Mouse (Mus musculus): Measurements from ENCODE around the gene Dbx2. TPM values are rescaled to one million over a fixed set of nuclear protein-coding genes. Genes with fewer than 3 reads are reported as not detected.

The Dbx2 gene
- polyA plus RNA-seq, 1 experiment from 2014 or later: not detected

DNA sequence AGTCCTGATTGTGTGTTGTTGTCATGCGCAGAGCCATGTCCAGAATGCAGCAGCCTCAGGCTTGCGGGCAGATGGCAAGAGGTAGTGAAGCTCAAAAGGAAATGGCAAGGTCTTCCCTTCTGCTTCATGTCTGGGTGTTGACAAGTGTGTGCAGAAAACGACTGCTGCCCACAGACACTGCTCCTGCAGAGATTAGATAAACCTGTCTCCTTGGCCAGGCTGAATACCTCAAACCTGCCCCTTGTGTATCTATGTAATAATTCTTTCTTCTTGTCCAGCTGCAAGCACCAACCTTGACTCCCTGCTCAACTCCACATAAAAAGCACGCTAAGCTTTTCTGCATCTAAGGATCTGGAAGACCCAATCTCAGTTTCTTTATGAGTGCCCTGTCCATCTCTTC, 19.9 kb upstream of the Dbx2 start:
- H3K36me3 ChIP-seq (ENCODE audit: insufficient read depth): no peaks in the 10 kb centered on the region
- no peaks in the 10 kb centered on the region for H3K4me1 ChIP-seq (ENCODE audit: insufficient read depth)
- DNase-seq (no peak), ATAC-seq (ENCODE audit: insufficient read depth) (no peak)
- H3K4me3 ChIP-seq (ENCODE audit: low read depth, low read length): no peak overlapping the region
- H3K27ac ChIP-seq (ENCODE audit: low read depth): no peak overlapping the region
- TF ChIP-seq CTCF (IDR thresholded peaks at IDR 0.05; ENCODE audit: low read depth): no peak
- WGBS: 67% methylated on average over 4 of the region's 4 CpGs
- no peaks in the 10 kb centered on the region for H3K9me3 ChIP-seq (ENCODE audit: low read depth, low read length)
- H3K9ac ChIP-seq: no peak overlapping the region
- H3K27me3 ChIP-seq (ENCODE audit: insufficient read depth, low read length): no peaks in the 10 kb centered on the region
- H3K4me2 ChIP-seq: no peak overlapping the region

DNA sequence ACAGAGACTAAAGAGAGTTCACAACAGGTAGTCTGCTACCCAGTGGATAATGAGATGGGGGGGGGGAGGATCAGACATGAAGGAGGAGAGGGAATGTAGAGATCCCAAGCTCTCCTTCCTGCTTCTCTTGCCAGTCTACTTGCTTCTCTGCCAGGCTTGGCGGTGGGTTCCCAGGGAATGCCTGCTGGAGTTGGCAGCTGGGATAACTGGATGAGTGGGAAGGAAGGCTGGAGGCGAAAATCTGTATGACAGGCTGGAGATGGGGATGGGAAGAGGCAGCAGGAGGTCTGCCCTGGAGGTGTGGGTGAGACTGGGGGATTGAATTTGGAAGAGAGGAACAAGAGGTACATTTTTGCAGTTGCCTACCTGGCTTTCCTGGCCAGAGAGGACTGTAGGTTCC, 19.4 kb upstream of the Dbx2 start:
- 73% methylated on average over 2 of the region's 2 CpGs for WGBS
- DNase-seq: no peak
- H3K4me1 ChIP-seq (ENCODE audit: insufficient read depth): no peaks in the 10 kb centered on the region

GRCm38 (mm10) chr15:95667209-95667608, 11.4 kb upstream of the Dbx2 start:
- TF ChIP-seq CTCF (IDR thresholded peaks at IDR 0.05; ENCODE audit: low read depth): no peak
- no peaks in the 10 kb centered on the region for H3K9me3 ChIP-seq (ENCODE audit: low read depth, low read length)
- H3K4me1 ChIP-seq (ENCODE audit: insufficient read depth): no peaks in the 10 kb centered on the region
- no peak overlapping the region for H3K4me3 ChIP-seq (ENCODE audit: low read depth, low read length)
- ATAC-seq (ENCODE audit: insufficient read depth) (no peak), DNase-seq (no peak)
- H3K4me2 ChIP-seq: no peak overlapping the region
- no peak overlapping the region for H3K27ac ChIP-seq (ENCODE audit: low read depth)
- H3K36me3 ChIP-seq (ENCODE audit: insufficient read depth): no peaks in the 10 kb centered on the region
- 35% methylated on average over 8 of the region's 8 CpGs for WGBS
- no peak overlapping the region for H3K9ac ChIP-seq
- no peaks in the 10 kb centered on the region for H3K27me3 ChIP-seq (ENCODE audit: insufficient read depth, low read length)

More for the DNA sequence above, 19.4 kb upstream of the Dbx2 start:
- Histone ChIP-seq H3K27me3 (ENCODE audit: insufficient read depth, low read length) (no peaks in the 10 kb centered on the region), H3K4me3 (ENCODE audit: low read depth, low read length) (no peak overlapping the region), H3K36me3 (ENCODE audit: insufficient read depth) (no peaks in the 10 kb centered on the region), H3K9me3 (ENCODE audit: low read depth, low read length) (no peaks in the 10 kb centered on the region), H3K27ac (ENCODE audit: low read depth) (no peak overlapping the region), H3K4me2 (no peak overlapping the region), H3K9ac (no peak overlapping the region)
- no peak for ATAC-seq (ENCODE audit: insufficient read depth)
- no peak for TF ChIP-seq CTCF (IDR thresholded peaks at IDR 0.05; ENCODE audit: low read depth)

- no peak for TF ChIP-seq CTCF (IDR thresholded peaks at IDR 0.05; ENCODE audit: low read depth)
- Histone ChIP-seq H3K9ac (no peak overlapping the region), H3K4me3 (ENCODE audit: low read depth, low read length) (no peak overlapping the region), H3K36me3 (ENCODE audit: insufficient read depth) (no peaks in the 10 kb centered on the region), H3K4me1 (ENCODE audit: insufficient read depth) (no peaks in the 10 kb centered on the region), H3K27me3 (ENCODE audit: insufficient read depth, low read length) (no peaks in the 10 kb centered on the region), H3K27ac (ENCODE audit: low read depth) (no peak overlapping the region), H3K4me2 (no peak overlapping the region), H3K9me3 (ENCODE audit: low read depth, low read length) (no peaks in the 10 kb centered on the region)
- WGBS: 85% methylated on average over 4 of the region's 4 CpGs
- DNase-seq (no peak), ATAC-seq (ENCODE audit: insufficient read depth) (no peak)
Measured at GRCm38 (mm10) chr15:95665002-95665401, 9.2 kb upstream of the Dbx2 start.

DNA sequence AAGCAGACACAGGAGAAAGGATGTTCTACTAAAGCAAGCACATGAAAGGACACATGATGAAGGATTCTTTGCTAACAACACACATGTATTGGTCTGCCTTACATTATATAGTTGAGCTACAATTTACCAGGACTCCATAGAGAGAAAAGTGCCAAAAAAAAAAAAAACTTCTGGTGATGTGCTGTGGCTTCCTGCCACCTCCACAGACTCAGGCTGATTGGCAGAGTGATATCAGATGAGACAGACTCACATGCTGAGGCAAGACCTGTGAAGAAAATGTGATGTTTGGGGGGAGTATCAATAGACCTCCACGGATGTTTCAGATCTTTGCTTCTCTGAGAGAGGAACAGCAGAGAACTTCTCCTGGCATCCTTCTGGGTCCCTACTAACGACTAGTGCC, 6.0 kb upstream of the Dbx2 start:
- TF ChIP-seq CTCF (IDR thresholded peaks at IDR 0.05; ENCODE audit: low read depth): no peak
- no peaks in the 10 kb centered on the region for H3K27me3 ChIP-seq (ENCODE audit: insufficient read depth, low read length)
- no peak overlapping the region for H3K27ac ChIP-seq (ENCODE audit: low read depth)
- no peaks in the 10 kb centered on the region for H3K36me3 ChIP-seq (ENCODE audit: insufficient read depth)
- no peak overlapping the region for H3K9ac ChIP-seq
- no peak for DNase-seq
- H3K4me3 ChIP-seq (ENCODE audit: low read depth, low read length): no peak overlapping the region
- no peaks in the 10 kb centered on the region for H3K4me1 ChIP-seq (ENCODE audit: insufficient read depth)
- H3K9me3 ChIP-seq (ENCODE audit: low read depth, low read length): no peaks in the 10 kb centered on the region
- WGBS: 68% methylated on average over 2 of the region's 2 CpGs
- no peak for ATAC-seq (ENCODE audit: insufficient read depth)
- H3K4me2 ChIP-seq: no peak overlapping the region

DNA sequence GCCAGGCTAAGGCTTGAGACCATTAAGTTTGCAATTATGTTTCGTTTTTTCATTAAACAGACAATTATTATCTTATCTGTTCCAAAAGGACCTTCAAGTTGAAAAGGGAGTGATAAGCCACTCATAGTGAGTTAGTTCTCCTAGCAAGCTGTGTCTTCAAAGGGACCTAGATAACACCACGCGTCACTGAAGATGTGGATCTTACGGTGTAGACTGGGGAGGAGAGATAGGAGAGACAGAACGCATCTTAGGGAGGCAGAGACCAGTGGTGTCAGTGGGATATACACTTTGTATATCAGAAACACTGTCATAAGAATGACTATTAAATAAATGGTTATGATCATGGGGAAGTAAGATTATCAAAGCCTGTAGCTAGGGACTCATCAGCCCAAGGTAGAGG, 4.6 kb upstream of the Dbx2 start:
- Histone ChIP-seq H3K27ac (ENCODE audit: low read depth) (no peak overlapping the region), H3K27me3 (ENCODE audit: insufficient read depth, low read length) (peaks cover under 1% of the 10 kb centered on the region), H3K9me3 (ENCODE audit: low read depth, low read length) (no peaks in the 10 kb centered on the region), H3K36me3 (ENCODE audit: insufficient read depth) (no peaks in the 10 kb centered on the region), H3K4me3 (ENCODE audit: low read depth, low read length) (no peak overlapping the region), H3K9ac (no peak overlapping the region), H3K4me2 (no peak overlapping the region), H3K4me1 (ENCODE audit: insufficient read depth) (no peaks in the 10 kb centered on the region)
- DNase-seq: no peak
- no peak for ATAC-seq (ENCODE audit: insufficient read depth)
- no peak for TF ChIP-seq CTCF (IDR thresholded peaks at IDR 0.05; ENCODE audit: low read depth)
- WGBS: 52% methylated on average over 5 of the region's 5 CpGs

GRCm38 (mm10) chr15:95654211-95654897, 1.4 kb downstream of the Dbx2 start:
- H3K4me3 ChIP-seq (ENCODE audit: low read depth, low read length): peak overlapping the region; percentile 30
- no peak for TF ChIP-seq CTCF (IDR thresholded peaks at IDR 0.05; ENCODE audit: low read depth)
- H3K4me1 ChIP-seq (ENCODE audit: insufficient read depth): no peaks in the 10 kb centered on the region; the same call in 1 of the 2 replicates
- H3K9ac ChIP-seq: no peak overlapping the region
- no peaks in the 10 kb centered on the region for H3K36me3 ChIP-seq (ENCODE audit: insufficient read depth)
- peak overlapping the region; percentile 60 for H3K4me2 ChIP-seq
- under 1% methylated on average over 49 of the region's 49 CpGs for WGBS
- ATAC-seq (ENCODE audit: insufficient read depth) (0 out of 2 replicates have a peak, but pooled peaks have one; percentile 21), DNase-seq (peak; percentile 23)
- no peaks in the 10 kb centered on the region for H3K9me3 ChIP-seq (ENCODE audit: low read depth, low read length)
- no peak overlapping the region for H3K27ac ChIP-seq (ENCODE audit: low read depth)
- peaks cover 58% of the 10 kb centered on the region for H3K27me3 ChIP-seq (ENCODE audit: insufficient read depth, low read length)

Data from lung, embryonic 14.5 days (tissue).